Mouse (Mus musculus): ENCODE measurements at regions not wholly inside any gene's neighbourhood (a gene's known extent, or its start where the extent isn't known, plus 50 kb on each side); places are given as distances from the start of the nearest gene placed in this dataset.

GRCm38 (mm10) chr16:66137755-66138154 is 322.7 kb downstream of the Vgll3 start:
- no peak overlapping the region for H3K27ac ChIP-seq (ENCODE audit: control insufficient read depth, low read depth, low read length)
- DNase-seq (ENCODE audit: low read depth, low spot score), result no peak
- TF ChIP-seq USF2 (IDR thresholded peaks at IDR 0.05; ENCODE audit: borderline replicate concordance in 1 of 2, insufficient read depth in 1 of 2, low read depth in 1 of 2, low read length in 2 of 2) (no peak), CTCF (IDR thresholded peaks at IDR 0.05 in 2 of 3, conservative IDR thresholded peaks at IDR 0.05 in 1 of 3; ENCODE audit: control insufficient read depth in 1 of 3, insufficient read depth in 1 of 3, low read depth in 2 of 3, low read length in 3 of 3, poor library complexity in 1 of 3, severe bottlenecking in 1 of 3) (no peak), GATA1 (IDR thresholded peaks at IDR 0.05; ENCODE audit: low read depth, low read length) (no peak), EP300 (IDR thresholded peaks at IDR 0.05; ENCODE audit: low read depth in 1 of 2, low read length in 2 of 2) (no peak), E2F4 (IDR thresholded peaks at IDR 0.05; ENCODE audit: borderline replicate concordance, low read depth, low read length) (no peak), MYC (IDR thresholded peaks at IDR 0.05; ENCODE audit: low read depth, low read length) (no peak), BHLHE40 (IDR thresholded peaks at IDR 0.05; ENCODE audit: borderline replicate concordance, low read depth, low read length) (no peak), USF1 (IDR thresholded peaks at IDR 0.05; ENCODE audit: low read depth, low read length) (no peak), JUND (IDR thresholded peaks at IDR 0.05; ENCODE audit: low read depth, low read length) (no peak), UBTF (IDR thresholded peaks at IDR 0.05; ENCODE audit: borderline replicate concordance, insufficient read depth, low read depth, low read length) (no peak), GABPA (IDR thresholded peaks at IDR 0.05; ENCODE audit: low read depth, low read length) (no peak), SIN3A (IDR thresholded peaks at IDR 0.05; ENCODE audit: low read length) (no peak), ELF1 (IDR thresholded peaks at IDR 0.05; ENCODE audit: low read depth, low read length) (no peak)
- H3K9ac ChIP-seq (ENCODE audit: control insufficient read depth, low read depth, low read length, poor library complexity, severe bottlenecking), result no peak overlapping the region
- no peaks in the 10 kb centered on the region for H3K36me3 ChIP-seq (ENCODE audit: control insufficient read depth in 1 of 2, insufficient read depth in 2 of 2, low read length in 2 of 2)
- no peaks in the 10 kb centered on the region for H3K79me2 ChIP-seq (ENCODE audit: control insufficient read depth, insufficient read depth, low read length, poor library complexity)
- no peaks in the 10 kb centered on the region for H3K9me3 ChIP-seq (replicated peaks; ENCODE audit: insufficient read depth, low read length)
- no peak overlapping the region for H3K4me3 ChIP-seq (ENCODE audit: control insufficient read depth in 1 of 2, insufficient read depth in 1 of 2, low read depth in 2 of 2, low read length in 2 of 2)
- H3K4me1 ChIP-seq (ENCODE audit: control insufficient read depth in 1 of 2, insufficient read depth in 2 of 2, low read length in 2 of 2), result peaks cover 0 to 2% of the 10 kb centered on the region in 2 experiments; a peak in 1 of 4 replicates
- no peaks in the 10 kb centered on the region for H3K27me3 ChIP-seq (ENCODE audit: control insufficient read depth in 1 of 2, insufficient read depth in 2 of 2, low read length in 2 of 2)

GRCm38 (mm10) chr16:66144765-66145164 is 329.7 kb downstream of the Vgll3 start:
- H3K9ac ChIP-seq (ENCODE audit: control insufficient read depth, low read depth, low read length, poor library complexity, severe bottlenecking), result no peak overlapping the region
- H3K4me3 ChIP-seq (ENCODE audit: control insufficient read depth in 1 of 2, insufficient read depth in 1 of 2, low read depth in 2 of 2, low read length in 2 of 2), result no peak overlapping the region
- H3K4me1 ChIP-seq (ENCODE audit: control insufficient read depth in 1 of 2, insufficient read depth in 2 of 2, low read length in 2 of 2), result no peaks in the 10 kb centered on the region
- no peak for TF ChIP-seq ELF1 (IDR thresholded peaks at IDR 0.05; ENCODE audit: low read depth, low read length)
- no peak for TF ChIP-seq BHLHE40 (IDR thresholded peaks at IDR 0.05; ENCODE audit: borderline replicate concordance, low read depth, low read length)
- no peak for TF ChIP-seq TAL1 (IDR thresholded peaks at IDR 0.05; ENCODE audit: low read length)
- no peak for TF ChIP-seq ZC3H11A (IDR thresholded peaks at IDR 0.05; ENCODE audit: low read depth, low read length)
- no peak for TF ChIP-seq MAFK (IDR thresholded peaks at IDR 0.05; ENCODE audit: borderline replicate concordance, low read depth, low read length)
- TF ChIP-seq MYC (IDR thresholded peaks at IDR 0.05; ENCODE audit: low read depth, low read length), result no peak
- no peak for TF ChIP-seq MEF2A (IDR thresholded peaks at IDR 0.05; ENCODE audit: extremely low read depth, insufficient replicate concordance, low read depth, low read length, poor library complexity, severe bottlenecking)
- TF ChIP-seq ZNF384 (IDR thresholded peaks at IDR 0.05; ENCODE audit: low read depth, low read length), result no peak
- no peak for TF ChIP-seq POLR2AphosphoS5 (IDR thresholded peaks at IDR 0.05; ENCODE audit: borderline replicate concordance, low read depth, low read length)
- no peak for TF ChIP-seq TCF12 (IDR thresholded peaks at IDR 0.05; ENCODE audit: low read depth, low read length)
- no peak for TF ChIP-seq RAD21 (IDR thresholded peaks at IDR 0.05; ENCODE audit: low read depth, low read length)
- TF ChIP-seq POLR2AphosphoS2 (IDR thresholded peaks at IDR 0.05; ENCODE audit: low read length), result no peak
- no peaks in the 10 kb centered on the region; a peak in 1 of 4 replicates for H3K27me3 ChIP-seq (ENCODE audit: control insufficient read depth in 1 of 2, insufficient read depth in 2 of 2, low read length in 2 of 2)
- H3K36me3 ChIP-seq (ENCODE audit: control insufficient read depth in 1 of 2, insufficient read depth in 2 of 2, low read length in 2 of 2), result no peaks in the 10 kb centered on the region
- DNase-seq (ENCODE audit: low read depth, low spot score), result no peak
- no peak overlapping the region for H3K27ac ChIP-seq (ENCODE audit: control insufficient read depth, low read depth, low read length)
- H3K9me3 ChIP-seq (replicated peaks; ENCODE audit: insufficient read depth, low read length), result no peaks in the 10 kb centered on the region
- H3K79me2 ChIP-seq (ENCODE audit: control insufficient read depth, insufficient read depth, low read length, poor library complexity), result no peaks in the 10 kb centered on the region

Data from MEL (cell line).